Mouse (Mus musculus): Measurements from ENCODE around the gene Car11. TPM values are rescaled to one million over a fixed set of nuclear protein-coding genes. Genes with fewer than 3 reads are reported as not detected.

Car11 gene
- polyA plus RNA-seq, 1 experiment from 2014 or later = 22.5 TPM

DNA sequence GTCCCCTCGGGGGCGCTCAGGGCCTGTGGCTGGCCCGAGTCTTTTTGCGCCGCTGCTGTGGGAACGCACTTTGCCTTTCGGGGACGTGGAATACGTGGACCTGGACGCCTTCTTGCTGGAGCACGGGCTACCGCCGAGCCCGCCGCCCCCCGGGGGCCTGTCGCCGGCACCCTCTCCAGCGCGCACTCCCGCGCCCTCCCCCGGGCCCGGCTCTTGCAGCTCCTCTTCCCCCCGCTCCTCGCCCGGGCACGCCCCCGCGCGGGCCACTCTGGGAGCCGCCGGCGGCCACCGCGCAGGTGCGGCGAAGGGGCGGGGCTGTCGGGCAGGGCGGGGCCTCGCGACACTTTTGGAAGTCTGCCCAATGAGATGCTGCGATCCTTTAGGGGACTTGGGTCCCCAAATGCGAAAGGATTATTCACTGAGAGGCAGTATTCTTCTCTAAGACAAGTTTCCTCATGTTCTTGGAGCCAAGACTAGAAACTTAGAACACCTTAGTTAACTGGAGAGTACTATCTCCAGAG is 7.1 kb downstream of the Car11 start:
- DNase-seq (ENCODE audit: low spot score) (peak; percentile 82), ATAC-seq (peak; percentile 4; the same call in 1 of the 2 replicates)
- H3K36me3 ChIP-seq (ENCODE audit: control insufficient read depth, insufficient read depth, low read length) = peaks cover 23% of the 10 kb centered on the region
- peak overlapping the region; percentile 98 for H3K4me2 ChIP-seq (ENCODE audit: low read length)
- 0% methylated on average over 35 of the region's 45 CpGs for WGBS
- H3K27me3 ChIP-seq (replicated peaks; ENCODE audit: control insufficient read depth, insufficient read depth, low read length) = no peaks in the 10 kb centered on the region
- H3K9ac ChIP-seq (ENCODE audit: low read length) = peak overlapping the region; percentile 75
- H3K4me1 ChIP-seq (ENCODE audit: control insufficient read depth, insufficient read depth, low read length) = peaks cover 42% of the 10 kb centered on the region
- H3K27ac ChIP-seq (ENCODE audit: low read depth, low read length) = peak overlapping the region; percentile 63; the same call in 1 of the 2 replicates
- no peaks in the 10 kb centered on the region for H3K9me3 ChIP-seq (replicated peaks; ENCODE audit: control insufficient read depth, low read length)
- peak overlapping the region; percentile 52 for H3K4me3 ChIP-seq (ENCODE audit: low read depth, low read length)

DNA sequence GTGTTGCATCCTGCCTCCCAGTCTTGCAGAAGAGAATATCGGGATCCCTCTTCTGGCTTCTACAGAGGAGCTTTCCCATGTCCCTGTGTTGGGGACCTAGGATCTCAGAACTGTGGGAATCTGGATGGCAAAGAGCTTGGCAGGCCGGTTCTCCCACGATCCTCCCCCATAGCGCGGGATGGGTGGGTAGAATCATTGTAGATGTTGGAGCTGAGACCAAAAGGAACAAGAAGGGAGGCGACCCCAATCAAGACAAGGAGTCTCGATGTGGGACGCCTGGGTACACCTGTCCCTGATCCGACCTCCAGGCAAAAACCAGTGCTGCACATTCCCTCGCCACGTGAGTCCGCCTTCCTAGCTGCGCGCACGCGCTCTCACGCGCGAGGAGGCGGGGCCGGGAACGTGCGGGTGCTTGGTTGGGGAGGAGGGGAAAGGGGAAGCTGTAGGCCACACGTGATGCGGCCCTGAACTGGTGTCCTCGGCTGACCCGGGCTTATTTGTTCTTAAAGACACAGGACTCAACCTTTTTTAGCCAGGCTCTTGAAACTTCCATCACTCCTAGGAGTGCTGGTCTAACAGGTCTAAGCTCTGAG is 7.8 kb downstream of the Car11 start:
- Histone ChIP-seq H3K4me1 (ENCODE audit: control insufficient read depth, insufficient read depth, low read length) (peaks cover 42% of the 10 kb centered on the region), H3K27ac (ENCODE audit: low read depth, low read length) (peak overlapping the region; percentile 63; the same call in 1 of the 2 replicates), H3K27me3 (replicated peaks; ENCODE audit: control insufficient read depth, insufficient read depth, low read length) (no peaks in the 10 kb centered on the region), H3K4me2 (ENCODE audit: low read length) (peak overlapping the region; percentile 98), H3K9ac (ENCODE audit: low read length) (peak overlapping the region; percentile 75; the same call in 1 of the 2 replicates), H3K36me3 (ENCODE audit: control insufficient read depth, insufficient read depth, low read length) (peaks cover 30% of the 10 kb centered on the region), H3K9me3 (replicated peaks; ENCODE audit: control insufficient read depth, low read length) (no peaks in the 10 kb centered on the region), H3K4me3 (ENCODE audit: low read depth, low read length) (peak overlapping the region; percentile 52)
- DNase-seq (ENCODE audit: low spot score) (peak; percentile 87), ATAC-seq (peak; percentile 4; the same call in 1 of the 2 replicates)
- WGBS = under 1% methylated on average over 27 of the region's 27 CpGs

DNA sequence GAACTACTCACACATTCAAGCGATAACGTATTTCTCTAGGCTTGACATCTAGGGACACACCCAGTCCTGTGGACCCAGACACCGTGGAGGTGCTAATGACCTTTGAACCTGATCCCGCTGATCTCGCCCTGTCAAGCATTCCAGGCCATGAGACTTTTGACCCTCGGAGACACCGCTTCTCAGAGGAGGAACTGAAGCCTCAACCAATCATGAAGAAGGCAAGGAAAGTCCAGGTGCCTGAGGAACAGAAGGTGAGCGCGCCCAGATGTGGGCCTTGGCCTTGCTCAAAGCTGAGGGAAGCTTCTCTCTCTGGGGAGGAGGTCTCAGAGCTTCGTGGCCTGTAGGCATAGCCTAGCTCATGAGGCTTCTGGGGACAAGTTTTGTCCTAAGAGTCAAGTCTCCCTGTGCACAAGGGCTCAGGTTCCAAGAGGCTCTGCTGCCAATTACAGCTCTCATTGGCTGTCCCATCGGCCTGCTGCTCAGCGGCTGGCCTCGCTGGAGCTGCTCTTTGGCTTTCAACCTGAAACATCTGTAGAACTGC is 8.6 kb downstream of the Car11 start:
- DNase-seq (ENCODE audit: low spot score) = no peak
- peaks cover 42% of the 10 kb centered on the region for H3K4me1 ChIP-seq (ENCODE audit: control insufficient read depth, insufficient read depth, low read length)
- no peak overlapping the region for H3K9ac ChIP-seq (ENCODE audit: low read length)
- no peaks in the 10 kb centered on the region for H3K9me3 ChIP-seq (replicated peaks; ENCODE audit: control insufficient read depth, low read length)
- no peaks in the 10 kb centered on the region for H3K27me3 ChIP-seq (replicated peaks; ENCODE audit: control insufficient read depth, insufficient read depth, low read length)
- WGBS = 64% methylated on average over 13 of the region's 13 CpGs
- peak overlapping the region; percentile 50 for H3K27ac ChIP-seq (ENCODE audit: low read depth, low read length)
- ATAC-seq = no peak
- H3K4me2 ChIP-seq (ENCODE audit: low read length) = peak overlapping the region; percentile 98
- peaks cover 38% of the 10 kb centered on the region for H3K36me3 ChIP-seq (ENCODE audit: control insufficient read depth, insufficient read depth, low read length)
- H3K4me3 ChIP-seq (ENCODE audit: low read depth, low read length) = no peak overlapping the region

DNA sequence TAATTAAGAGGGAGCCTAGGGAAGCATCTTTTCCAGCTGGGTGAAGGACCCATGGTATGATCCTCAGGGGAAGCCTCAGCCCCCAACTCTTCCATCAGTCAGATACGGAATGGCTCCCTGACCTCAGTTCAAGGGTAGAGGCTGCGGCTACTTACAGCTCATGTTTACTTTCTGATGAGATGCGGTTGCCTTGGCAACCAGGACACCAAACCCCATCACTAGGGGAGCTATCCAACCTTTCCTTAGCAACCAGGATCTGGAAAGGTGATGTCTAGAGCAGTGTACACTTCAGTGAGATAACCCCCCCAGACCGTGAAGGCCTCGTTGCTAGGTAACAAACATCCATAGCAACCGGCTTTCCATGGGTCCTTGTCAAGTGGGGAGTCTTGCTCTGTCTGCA is 9.4 kb downstream of the Car11 start:
- H3K4me3 ChIP-seq (ENCODE audit: low read depth, low read length) = no peak overlapping the region
- peak; percentile 75 for DNase-seq (ENCODE audit: low spot score)
- H3K27ac ChIP-seq (ENCODE audit: low read depth, low read length) = peak overlapping the region; percentile 75; the same call in 1 of the 2 replicates
- H3K9ac ChIP-seq (ENCODE audit: low read length) = peak overlapping the region; percentile 5; the same call in 1 of the 2 replicates
- H3K36me3 ChIP-seq (ENCODE audit: control insufficient read depth, insufficient read depth, low read length) = peaks cover 42% of the 10 kb centered on the region
- 38% methylated on average over 6 of the region's 6 CpGs for WGBS
- H3K4me1 ChIP-seq (ENCODE audit: control insufficient read depth, insufficient read depth, low read length) = peaks cover 42% of the 10 kb centered on the region
- no peak for ATAC-seq
- H3K9me3 ChIP-seq (replicated peaks; ENCODE audit: control insufficient read depth, low read length) = no peaks in the 10 kb centered on the region
- no peak overlapping the region; the same call in 1 of the 2 replicates for H3K4me2 ChIP-seq (ENCODE audit: low read length)
- no peaks in the 10 kb centered on the region for H3K27me3 ChIP-seq (replicated peaks; ENCODE audit: control insufficient read depth, insufficient read depth, low read length)

DNA sequence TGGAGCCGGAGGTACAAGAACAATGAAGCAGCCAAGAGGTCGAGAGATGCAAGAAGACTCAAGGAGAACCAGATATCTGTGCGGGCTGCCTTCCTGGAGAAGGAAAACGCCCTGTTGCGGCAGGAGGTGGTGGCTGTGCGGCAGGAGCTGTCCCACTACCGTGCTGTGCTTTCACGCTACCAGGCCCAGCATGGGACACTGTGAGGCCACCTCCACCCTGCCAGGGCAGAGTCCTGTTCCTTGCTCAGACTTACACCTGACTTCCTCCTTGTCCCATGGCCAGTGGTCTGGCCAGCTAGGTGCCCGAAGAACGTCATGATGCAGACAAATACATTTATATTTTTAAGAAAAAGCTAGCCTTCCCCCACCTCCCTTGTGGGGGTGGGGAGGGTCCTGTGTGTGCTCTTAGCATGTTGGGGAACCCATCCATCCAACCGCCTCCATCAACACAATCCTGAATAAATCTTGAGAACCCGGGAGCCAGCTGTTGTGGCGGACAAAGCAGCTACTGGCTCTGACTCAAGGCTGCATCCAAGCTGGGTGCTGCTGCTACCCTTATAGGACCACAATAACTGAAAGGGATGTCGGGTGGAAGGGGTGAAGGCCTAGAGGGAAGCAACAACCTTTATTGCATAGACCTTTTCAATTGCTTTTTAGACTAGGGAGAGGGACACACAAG is 10.2 kb downstream of the Car11 start:
- ATAC-seq (no peak), DNase-seq (ENCODE audit: low spot score) (no peak)
- peak overlapping the region; percentile 75 for H3K27ac ChIP-seq (ENCODE audit: low read depth, low read length)
- 80% methylated on average over 14 of the region's 14 CpGs for WGBS
- no peak overlapping the region for H3K4me3 ChIP-seq (ENCODE audit: low read depth, low read length)
- H3K9ac ChIP-seq (ENCODE audit: low read length) = 0 out of 2 replicates have a peak overlapping the region, but pooled peaks have one; percentile 5
- H3K4me1 ChIP-seq (ENCODE audit: control insufficient read depth, insufficient read depth, low read length) = peaks cover 47% of the 10 kb centered on the region
- H3K36me3 ChIP-seq (ENCODE audit: control insufficient read depth, insufficient read depth, low read length) = peaks cover 42% of the 10 kb centered on the region
- no peaks in the 10 kb centered on the region for H3K27me3 ChIP-seq (replicated peaks; ENCODE audit: control insufficient read depth, insufficient read depth, low read length)
- H3K9me3 ChIP-seq (replicated peaks; ENCODE audit: control insufficient read depth, low read length) = no peaks in the 10 kb centered on the region
- H3K4me2 ChIP-seq (ENCODE audit: low read length) = peak overlapping the region; percentile 12; the same call in 1 of the 2 replicates

DNA sequence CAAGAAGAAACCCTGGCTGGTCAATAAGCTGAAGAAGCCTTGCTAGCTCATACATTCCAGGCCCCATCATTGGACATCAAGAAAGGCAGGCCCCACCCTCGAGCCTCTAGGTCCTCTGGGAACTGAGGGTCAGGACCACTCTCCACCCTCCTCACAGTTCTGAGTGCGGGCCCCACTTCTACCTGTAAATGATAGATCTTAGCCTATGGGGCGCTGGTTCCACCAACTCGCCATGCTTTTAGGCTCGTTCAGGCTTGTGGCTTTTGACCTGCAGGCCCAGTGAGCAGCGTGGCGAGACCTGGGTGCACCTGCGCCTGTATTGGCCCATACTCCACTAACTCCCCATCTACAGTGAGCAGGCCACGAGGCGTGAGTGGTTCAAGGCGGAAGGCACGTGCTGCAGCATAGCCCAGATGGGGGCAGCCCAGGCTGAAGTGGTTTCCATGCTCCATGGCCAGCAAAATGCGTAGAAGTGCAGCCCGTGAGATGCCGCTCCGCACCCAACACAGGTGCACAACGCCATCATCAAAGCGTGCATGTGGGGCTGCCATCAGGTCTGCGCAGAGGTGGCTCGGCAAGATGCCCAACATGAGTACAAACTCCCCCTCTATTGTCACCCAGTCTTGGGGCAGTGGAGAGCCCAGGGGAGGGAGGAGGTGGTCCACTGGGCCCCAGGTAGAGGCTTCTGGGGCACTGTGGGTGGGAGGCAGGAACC is 11.0 kb downstream of the Car11 start:
- 95% methylated on average over 20 of the region's 20 CpGs for WGBS
- no peak for DNase-seq (ENCODE audit: low spot score)
- no peak overlapping the region for H3K4me2 ChIP-seq (ENCODE audit: low read length)
- ATAC-seq = no peak
- H3K9me3 ChIP-seq (replicated peaks; ENCODE audit: control insufficient read depth, low read length) = no peaks in the 10 kb centered on the region
- H3K4me1 ChIP-seq (ENCODE audit: control insufficient read depth, insufficient read depth, low read length) = peaks cover 43% of the 10 kb centered on the region
- H3K9ac ChIP-seq (ENCODE audit: low read length) = no peak overlapping the region
- peaks cover 42% of the 10 kb centered on the region for H3K36me3 ChIP-seq (ENCODE audit: control insufficient read depth, insufficient read depth, low read length)
- no peaks in the 10 kb centered on the region for H3K27me3 ChIP-seq (replicated peaks; ENCODE audit: control insufficient read depth, insufficient read depth, low read length)
- 0 out of 2 replicates have a peak overlapping the region, but pooled peaks have one; percentile 75 for H3K27ac ChIP-seq (ENCODE audit: low read depth, low read length)
- no peak overlapping the region for H3K4me3 ChIP-seq (ENCODE audit: low read depth, low read length)

DNA sequence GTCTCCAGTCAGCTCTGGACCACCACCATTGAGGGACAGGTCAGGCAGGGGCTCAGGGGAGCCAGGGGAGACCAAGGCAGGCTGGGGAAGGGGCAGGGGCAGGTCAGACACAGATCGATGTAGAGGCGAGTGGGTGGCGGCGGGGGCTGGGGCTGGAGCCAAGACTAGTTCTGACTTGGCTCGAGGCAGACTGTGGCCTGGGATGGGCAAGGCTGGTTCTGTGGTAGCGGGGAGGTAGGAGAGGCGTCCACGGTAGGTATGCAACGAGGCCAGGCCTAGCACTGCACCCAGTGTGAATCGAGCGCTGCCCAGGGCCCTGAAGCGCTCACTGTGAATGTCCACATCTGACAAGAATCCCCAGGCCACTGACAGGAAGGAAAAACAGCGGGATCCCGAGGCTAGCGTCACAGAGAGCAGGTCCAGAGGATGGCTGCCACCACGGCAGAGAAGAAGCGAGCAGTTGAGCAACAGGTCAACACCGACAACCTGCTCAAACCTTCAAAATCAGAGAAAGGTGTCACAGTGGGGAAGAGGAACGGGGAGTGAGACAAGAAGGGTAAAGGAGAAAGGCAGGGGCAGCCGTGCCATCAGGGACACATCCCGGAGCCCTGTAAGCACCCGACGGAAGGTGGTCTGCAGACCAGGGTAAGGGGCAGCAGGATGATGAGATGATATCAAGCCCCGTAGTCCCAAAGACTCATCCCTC is 11.8 kb downstream of the Car11 start:
- peaks cover 43% of the 10 kb centered on the region for H3K4me1 ChIP-seq (ENCODE audit: control insufficient read depth, insufficient read depth, low read length)
- H3K9me3 ChIP-seq (replicated peaks; ENCODE audit: control insufficient read depth, low read length) = no peaks in the 10 kb centered on the region
- no peak overlapping the region for H3K4me3 ChIP-seq (ENCODE audit: low read depth, low read length)
- H3K9ac ChIP-seq (ENCODE audit: low read length) = no peak overlapping the region
- peaks cover 42% of the 10 kb centered on the region for H3K36me3 ChIP-seq (ENCODE audit: control insufficient read depth, insufficient read depth, low read length)
- no peak overlapping the region for H3K27ac ChIP-seq (ENCODE audit: low read depth, low read length)
- WGBS = 93% methylated on average over 24 of the region's 24 CpGs
- ATAC-seq = no peak
- no peaks in the 10 kb centered on the region for H3K27me3 ChIP-seq (replicated peaks; ENCODE audit: control insufficient read depth, insufficient read depth, low read length)
- no peak overlapping the region for H3K4me2 ChIP-seq (ENCODE audit: low read length)
- DNase-seq (ENCODE audit: low spot score) = no peak
